Mouse (Mus musculus) megakaryocyte, adult 5-6 weeks (primary cell): Measurements from ENCODE around the gene Abcc6. TPM values are rescaled to one million over a fixed set of nuclear protein-coding genes. Genes with fewer than 3 reads are reported as not detected.
A peak's percentile ranks its signal among the peaks of the same experiment; 100 is the strongest.

ENCODE experiments used
- ATAC-seq: 2 replicates; pipeline ENCODE4 v1.8.0; 2016; ENCODE audit warnings: mild to moderate bottlenecking, inconsistent platforms; ENCODE audit not compliant: poor library complexity, severe bottlenecking
- total RNA-seq, 2 experiments: library from RNA; stranded (forward) in 1 of 2; stranded (reverse) in 1 of 2; fragments of 153-499, 151-499 nt in 1 of 2; fragments of 221-1000, 200-1000 nt in 1 of 2; gene quantifications; 2 replicates each; pipeline versions ENCODE4 v1.2.3 to v1.2.4; 2015 to 2017

Gene Abcc6
- total RNA-seq (2015) = not detected in 2 replicates
- not detected in 2 replicates for total RNA-seq (2017)

DNA sequence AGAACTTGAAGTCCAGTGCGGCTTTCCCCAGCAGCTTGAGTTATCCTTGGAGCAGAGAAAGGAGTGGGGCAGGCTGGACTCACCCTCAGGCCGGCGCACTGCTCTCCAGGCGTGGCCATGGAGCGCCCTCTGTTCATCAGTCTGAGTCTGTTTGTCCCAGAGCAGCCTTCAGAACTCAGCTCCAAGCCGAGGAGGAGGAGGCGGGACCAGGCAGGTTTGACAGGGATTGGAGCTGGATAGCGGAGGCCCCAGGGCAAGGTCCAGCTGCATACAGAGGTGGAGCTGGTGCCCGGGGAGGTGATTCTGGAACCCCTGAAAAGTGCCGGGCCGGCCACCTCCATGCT lies at the start of gene Abcc6:
Gene Abcc6, minus strand, starts transcription at position 158 of the 344 bp plus-strand sequence.
- no peak for ATAC-seq

GRCm38 (mm10) chr7:46077675-46078074 lies 47.6 kb upstream of the Abcc6 start:
- no peak for ATAC-seq

DNA sequence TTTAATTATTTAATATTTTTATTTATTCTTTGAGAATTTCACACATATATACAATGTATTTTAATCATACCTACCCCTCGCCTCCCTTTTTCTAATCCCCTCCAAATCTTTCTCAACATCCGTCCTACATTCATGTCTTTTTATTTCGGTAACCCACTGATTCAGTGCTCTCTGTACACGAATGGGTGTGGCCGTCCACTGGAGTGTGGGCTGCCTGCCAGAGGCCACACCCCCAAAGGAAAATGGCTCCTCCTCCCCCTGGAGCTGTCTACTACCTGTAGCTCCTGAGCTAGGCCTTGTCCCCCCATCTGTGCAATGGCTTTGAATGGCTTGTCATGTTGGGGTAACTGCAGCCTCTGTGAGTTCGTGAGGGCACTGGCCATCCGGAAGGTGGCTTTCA lies 46.7 kb upstream of the Abcc6 start:
- no peak for ATAC-seq

DNA sequence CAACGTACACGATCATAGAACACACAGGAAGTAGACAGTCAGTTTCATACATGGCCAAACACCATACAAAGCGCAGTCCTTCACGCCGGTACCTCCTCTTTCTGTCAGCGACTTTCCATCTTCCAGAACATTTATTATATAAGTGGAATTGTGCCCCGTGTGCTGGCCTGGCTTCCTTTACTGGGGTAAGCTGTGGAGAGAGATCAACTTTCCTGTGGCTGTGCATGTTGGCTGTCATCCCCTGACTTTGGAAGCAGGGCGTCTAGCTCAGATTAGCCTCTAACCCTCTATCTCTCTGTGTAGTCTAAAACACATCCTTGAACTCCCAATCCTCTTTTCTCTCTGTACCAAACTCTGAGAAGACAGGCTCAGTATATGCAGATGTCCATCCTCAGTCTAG lies 38.7 kb upstream of the Abcc6 start:
- no peak for ATAC-seq

- ATAC-seq = no peak
Measured at GRCm38 (mm10) chr7:46063296-46063695, 33.2 kb upstream of the Abcc6 start.

GRCm38 (mm10) chr7:46061614-46062013 lies 31.5 kb upstream of the Abcc6 start:
- ATAC-seq = no peak

DNA sequence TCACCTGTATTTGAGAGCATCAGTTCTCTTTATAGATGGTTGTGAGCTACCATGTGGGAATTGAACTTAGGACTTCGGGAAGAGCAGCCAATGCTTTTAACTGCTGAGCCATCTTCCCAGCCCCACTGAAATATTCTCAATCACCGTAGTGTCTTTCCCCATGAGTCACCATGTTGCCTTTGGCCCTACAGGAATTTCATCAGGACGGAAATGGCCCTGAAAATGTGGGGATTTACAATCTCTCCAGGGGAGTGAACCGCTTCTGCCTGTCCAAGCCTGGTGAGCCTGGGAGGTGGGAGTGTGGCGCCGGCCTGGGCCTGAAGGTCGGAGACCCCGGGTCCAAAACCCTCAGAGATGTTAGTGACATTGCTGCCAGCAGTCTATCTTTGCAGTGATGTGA lies 30.6 kb upstream of the Abcc6 start:
- no peak for ATAC-seq

- peak; percentile 88 for ATAC-seq
Measured at GRCm38 (mm10) chr7:46058882-46059281, 28.8 kb upstream of the Abcc6 start.

DNA sequence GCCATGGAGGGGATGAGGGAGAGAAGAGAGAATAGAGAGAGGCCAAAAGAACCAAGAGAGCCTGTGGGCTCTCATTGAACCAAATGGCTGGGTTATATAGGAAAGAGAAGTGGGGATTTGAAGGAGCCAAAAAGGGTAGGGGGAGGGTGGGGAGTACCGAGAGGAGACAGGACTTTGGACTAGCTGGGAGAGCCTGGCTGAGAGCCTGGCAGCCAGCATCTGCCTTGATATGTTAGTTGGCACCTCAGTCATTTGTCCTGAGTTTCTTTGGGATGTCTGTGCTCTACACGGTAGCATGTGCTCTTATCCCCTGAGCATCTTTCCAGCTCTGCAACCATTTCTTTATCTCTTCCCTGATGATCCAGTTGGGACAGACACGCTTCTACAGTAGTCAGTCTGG lies 23.5 kb upstream of the Abcc6 start:
- no peak for ATAC-seq

DNA sequence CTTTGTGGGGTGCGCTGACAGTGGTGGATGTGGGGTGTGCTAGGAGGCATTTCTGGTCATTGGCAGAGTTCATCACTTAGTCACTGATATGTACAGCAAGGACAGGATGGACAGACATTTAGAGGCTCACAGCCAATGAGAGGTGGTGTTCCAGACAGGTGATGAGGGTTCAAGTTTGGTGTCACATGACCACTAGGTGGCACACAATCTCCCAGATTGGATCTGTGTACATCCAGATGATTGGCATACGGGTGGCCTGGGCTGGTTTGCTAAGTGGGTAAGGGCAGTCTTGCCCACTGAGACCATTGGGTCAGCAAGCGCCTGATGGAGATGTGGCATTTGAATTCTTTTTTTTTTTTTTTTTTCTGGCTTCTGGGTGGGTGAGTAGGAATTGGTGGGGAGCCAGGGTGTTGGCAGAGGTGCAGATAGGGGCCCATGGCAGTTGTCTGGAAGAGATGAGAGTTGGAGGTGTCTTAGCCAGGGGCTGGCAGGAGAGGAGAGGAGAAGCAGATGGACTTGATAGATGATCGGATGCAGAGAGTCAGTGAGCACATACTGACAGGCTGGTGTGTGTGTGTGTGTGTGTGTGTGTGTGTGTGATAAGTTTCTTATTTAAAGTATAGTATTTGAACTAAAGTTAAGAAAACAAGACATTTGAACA lies 22.2 kb upstream of the Abcc6 start:
- ATAC-seq = peak; percentile 47; the same call in 1 of the 2 replicates

GRCm38 (mm10) chr7:46049981-46050380 lies 19.9 kb upstream of the Abcc6 start:
- ATAC-seq = no peak

- no peak for ATAC-seq
Measured at GRCm38 (mm10) chr7:46047873-46048562, 17.9 kb upstream of the Abcc6 start.

DNA sequence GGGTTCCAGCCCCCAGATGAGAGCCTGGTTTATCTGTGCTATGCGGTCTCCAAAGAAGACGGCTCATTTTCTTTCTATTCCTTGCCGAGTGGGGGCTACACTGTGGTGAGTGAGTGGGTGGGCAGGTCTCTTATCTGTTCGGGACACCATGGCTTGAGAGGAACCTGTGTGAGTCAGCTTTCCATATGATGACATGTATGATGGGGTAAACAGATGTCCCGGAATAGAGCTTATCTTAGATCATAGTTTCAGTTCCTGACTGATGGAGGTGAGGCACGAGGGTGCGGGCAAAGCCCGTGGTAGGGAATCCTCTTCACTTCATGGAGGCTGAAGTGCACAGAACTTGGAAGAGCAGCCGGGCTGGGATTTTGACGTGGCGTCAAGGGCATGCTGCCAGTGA lies 15.8 kb upstream of the Abcc6 start:
- ATAC-seq = no peak

DNA sequence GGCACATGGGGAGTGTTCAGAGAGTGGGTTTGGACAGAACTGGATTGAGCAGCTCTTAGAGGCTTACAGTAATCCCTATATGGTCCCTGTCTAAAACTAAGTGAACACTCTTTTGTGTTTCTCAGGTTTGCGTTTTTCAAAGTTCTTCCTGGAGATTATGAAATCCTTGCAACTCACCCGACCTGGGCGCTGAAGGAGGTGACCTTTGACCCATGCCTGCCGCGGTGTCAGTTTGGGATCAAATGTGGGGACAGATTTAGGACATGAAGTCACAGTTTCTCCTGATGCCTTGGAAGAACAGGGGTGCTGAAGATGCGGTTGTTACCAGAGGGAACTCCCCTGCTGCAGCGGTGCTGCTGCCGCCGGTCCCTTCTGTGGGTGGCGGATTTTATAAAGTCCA lies 14.0 kb upstream of the Abcc6 start:
- no peak for ATAC-seq

GRCm38 (mm10) chr7:46039873-46040272 lies 9.8 kb upstream of the Abcc6 start:
- ATAC-seq = no peak

GRCm38 (mm10) chr7:46037433-46037832 lies 7.3 kb upstream of the Abcc6 start:
- no peak for ATAC-seq

- ATAC-seq = no peak
Measured at GRCm38 (mm10) chr7:46035468-46035867, 5.4 kb upstream of the Abcc6 start.

DNA sequence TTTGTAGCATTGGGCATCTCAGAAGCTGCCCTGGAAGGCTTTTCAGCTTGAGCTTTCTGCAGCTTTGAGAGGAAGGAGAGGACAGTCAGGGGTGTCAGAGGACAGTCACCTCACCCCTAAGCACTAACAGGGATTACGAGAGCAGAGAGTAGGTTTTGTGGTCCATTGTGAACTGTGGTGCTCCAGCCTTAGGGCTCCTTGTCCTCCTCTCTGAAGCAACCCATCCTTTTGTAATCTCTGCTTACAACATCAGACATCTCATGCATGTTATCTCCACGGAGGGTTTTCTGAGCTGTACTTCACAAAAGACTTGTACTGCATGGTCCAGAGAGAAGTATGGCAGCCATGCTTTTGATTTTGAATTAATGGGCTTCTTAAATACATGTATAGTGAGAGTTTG lies 4.9 kb upstream of the Abcc6 start:
- ATAC-seq = no peak

- ATAC-seq = no peak
Measured at GRCm38 (mm10) chr7:46033870-46034337, 3.8 kb upstream of the Abcc6 start.

DNA sequence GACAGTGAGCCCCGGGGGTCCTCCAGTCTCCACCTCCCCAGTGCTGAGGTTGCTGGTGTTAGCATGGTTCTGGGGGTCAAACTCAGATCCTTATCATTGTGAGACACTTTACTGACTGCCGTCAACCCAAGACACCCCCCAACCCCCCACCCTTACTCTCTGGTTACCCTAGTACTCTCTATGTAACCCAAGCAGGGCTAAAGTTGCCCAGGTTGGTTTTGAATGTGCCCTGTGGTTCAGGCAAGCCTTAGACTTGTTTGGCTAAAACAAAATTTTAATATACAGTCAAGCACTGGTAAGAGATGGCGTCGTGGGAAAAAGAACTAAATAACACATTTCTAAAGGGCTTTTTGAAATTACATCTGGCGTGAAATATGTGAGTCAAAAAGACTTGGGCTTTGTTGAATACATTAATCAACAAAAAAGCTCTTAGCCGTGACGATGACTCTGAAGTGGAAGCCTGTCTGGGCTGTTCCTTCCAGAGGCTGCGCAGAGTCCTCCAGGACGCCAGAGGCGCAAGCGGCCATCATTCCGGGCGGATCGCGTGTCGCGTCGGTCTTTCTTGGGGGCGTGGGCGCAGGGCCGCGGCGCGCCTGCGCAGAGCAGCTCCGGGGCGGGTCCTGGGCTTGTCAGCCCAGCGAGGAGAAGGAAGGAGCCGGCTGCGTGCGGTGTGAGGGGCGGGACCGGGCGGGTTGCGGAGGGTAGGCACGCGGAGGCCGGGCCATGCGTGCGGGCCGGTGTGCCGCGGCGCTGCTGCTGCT lies 3.2 kb upstream of the Abcc6 start, which contains the start of gene Nomo1:
Gene Nomo1, plus strand, starts transcription at position 590 of the 761 bp plus-strand sequence.
- ATAC-seq = peak; percentile 96

GRCm38 (mm10) chr7:46031075-46031474 lies 973 bp upstream of the Abcc6 start:
- ATAC-seq = no peak
